Comparison of ENCODE assay signal across 8 mouse cellular contexts in the genomic region with DNA sequence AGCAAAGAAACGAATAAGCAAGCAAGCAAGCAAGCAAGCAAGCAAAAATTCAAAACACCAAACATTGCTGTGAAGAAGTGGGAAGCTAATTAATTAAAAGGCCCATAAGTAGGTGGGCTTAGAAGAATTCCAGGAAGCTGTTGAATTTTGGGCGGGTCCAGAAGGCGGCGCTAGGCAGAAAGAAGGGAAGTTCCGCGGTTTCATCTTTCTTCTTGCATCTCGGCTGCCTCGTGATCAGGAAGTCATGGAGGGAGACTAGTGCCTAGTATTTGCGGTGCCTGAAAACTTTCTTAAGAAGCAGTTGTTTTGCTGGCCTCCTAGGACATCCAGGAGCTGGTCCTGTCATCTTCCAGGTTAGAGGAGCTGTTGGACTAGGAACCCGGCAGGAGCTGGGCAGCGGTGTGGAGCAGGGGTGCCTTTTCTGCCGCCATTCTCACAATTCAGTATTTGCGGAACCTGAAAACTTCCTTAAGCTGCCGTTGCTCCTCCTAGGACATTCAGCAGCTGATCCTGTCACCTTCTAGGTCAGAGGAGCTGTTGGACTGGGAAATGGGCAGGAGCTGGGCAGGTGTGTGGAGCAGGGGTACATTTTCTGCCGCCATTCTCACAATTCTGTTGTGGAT. TPM values are rescaled to one million over a fixed set of nuclear protein-coding genes. Genes with fewer than 3 reads are reported as not detected.
A peak's percentile ranks its signal among the peaks of the same experiment; 100 is the strongest.
DNase-seq lines count a peak whose midpoint lies in the region; ATAC-seq and TF ChIP-seq lines count a peak whose summit lies in the region.
"Not testable (repeated sequence)": the region's sequence is repeated elsewhere in the genome, so short reads cannot be mapped to it uniquely, and the experiment has no call there.

A gene (plus strand): TSS at position 202 of the 623 bp plus-strand sequence.

- H3K36me3 ChIP-seq in forebrain, embryonic 11.5 days (ENCODE audit: control insufficient read depth, insufficient read depth, low read length); heart, embryonic 13.5 days; hindbrain, embryonic 15.5 days; liver, embryonic 14.5 days (replicated peaks; ENCODE audit: control insufficient read depth, insufficient read depth, low read depth); thymus, adult 2 months (ENCODE audit: control insufficient read depth, insufficient read depth, low read length): not testable (repeated sequence)

- not testable (repeated sequence) for DNase-seq in forebrain, embryonic 11.5 days (ENCODE audit: low spot score); left cerebral cortex, adult 2 months (ENCODE audit: extremely low spot score in 1 of 2, low spot score in 2 of 2); liver, embryonic 14.5 days (ENCODE audit: low read depth in 3 of 3, low spot score in 3 of 3); thymus, adult 2 months

- not testable (repeated sequence) for H3K27ac ChIP-seq in bone marrow macrophage, adult 2 months (ENCODE audit: insufficient read depth, low read depth, low read length); forebrain, embryonic 11.5 days (ENCODE audit: low read depth, low read length); heart, embryonic 13.5 days (replicated peaks); hindbrain, embryonic 15.5 days (replicated peaks); left cerebral cortex, adult 2 months; liver, embryonic 14.5 days; thymus, adult 2 months (ENCODE audit: control insufficient read depth, insufficient read depth, low read length)

- not testable (repeated sequence) for H3K9me3 ChIP-seq in forebrain, embryonic 11.5 days (ENCODE audit: control insufficient read depth, low read length); hindbrain, embryonic 15.5 days; liver, embryonic 14.5 days (ENCODE audit: control insufficient read depth, low read length)
- peaks cover 12% of the 10 kb centered on the region for H3K9me3 ChIP-seq in heart, embryonic 13.5 days

- intact Hi-C loops in left cerebral cortex, adult 2 months (cut with DNase I), result not testable (repeated sequence)

- not testable (repeated sequence) for TF ChIP-seq EP300 in liver, embryonic 14.5 days (IDR thresholded peaks at IDR 0.05; ENCODE audit: low read depth)

- WGBS in forebrain, embryonic 11.5 days, result 32% methylated on average over 2 of the region's 15 CpGs
- 31% methylated on average over 2 of the region's 15 CpGs for WGBS in heart, embryonic 13.5 days
- 43% methylated on average over 2 of the region's 15 CpGs for WGBS in hindbrain, embryonic 15.5 days
- 31% methylated on average over 2 of the region's 15 CpGs for WGBS in liver, embryonic 14.5 days (ENCODE audit: insufficient replicate concordance)
- 46% methylated on average over 2 of the region's 15 CpGs for WGBS in thymus, adult 2 months

- peak within 1 kb of the TSS; percentile 52 for H3K4me3 ChIP-seq in bone marrow macrophage, adult 2 months (ENCODE audit: insufficient read depth, low read length)
- H3K4me3 ChIP-seq in forebrain, embryonic 11.5 days (ENCODE audit: low read depth, low read length), result not testable (repeated sequence)
- H3K4me3 ChIP-seq in heart, embryonic 13.5 days, result peak within 1 kb of the TSS; percentile 44
- H3K4me3 ChIP-seq in hindbrain, embryonic 15.5 days, result peak within 1 kb of the TSS; percentile 31
- H3K4me3 ChIP-seq in left cerebral cortex, adult 2 months, result 0 out of 2 replicates have a peak within 1 kb of the TSS, but pooled peaks have one; percentile 21
- peak within 1 kb of the TSS; percentile 37 to 47 for H3K4me3 ChIP-seq in liver, embryonic 14.5 days (ENCODE audit: insufficient read depth in 1 of 2, low read depth in 2 of 2, low read length in 2 of 2)
- H3K4me3 ChIP-seq in thymus, adult 2 months (ENCODE audit: control insufficient read depth, insufficient read depth, low read length), result peak within 1 kb of the TSS; percentile 31; the same call in 1 of the 2 replicates

- H3K4me1 ChIP-seq in bone marrow macrophage, adult 2 months (ENCODE audit: control insufficient read depth, insufficient read depth, low read length); forebrain, embryonic 11.5 days (replicated peaks; ENCODE audit: control insufficient read depth, insufficient read depth, low read length); heart, embryonic 13.5 days; hindbrain, embryonic 15.5 days (replicated peaks); liver, embryonic 14.5 days (replicated peaks; ENCODE audit: control insufficient read depth in 2 of 2, insufficient read depth in 2 of 2, low read length in 1 of 2); thymus, adult 2 months (replicated peaks; ENCODE audit: control insufficient read depth, insufficient read depth, low read length): not testable (repeated sequence)

- not testable (repeated sequence) for TF ChIP-seq POLR2A in bone marrow macrophage, adult 2 months (IDR thresholded peaks at IDR 0.05; ENCODE audit: borderline replicate concordance, low read depth, low read length); thymus, adult 2 months (IDR thresholded peaks at IDR 0.05; ENCODE audit: control insufficient read depth, extremely low read depth, insufficient read depth, low read length, poor library complexity)

- 0 out of 2 replicates have a peak, but pooled peaks have one; percentile 21 for ATAC-seq in forebrain, embryonic 11.5 days (replicated peaks; ENCODE audit: low FRiP score)
- ATAC-seq in heart, embryonic 13.5 days (ENCODE audit: extremely low read depth, insufficient number of reproducible peaks, low FRiP score, low TSS enrichment); hindbrain, embryonic 15.5 days (ENCODE audit: low FRiP score, low read depth): not testable (repeated sequence)
- ATAC-seq in liver, embryonic 14.5 days (ENCODE audit: insufficient read depth), result peak; percentile 58
- ATAC-seq in monocyte, adult 5-6 weeks (replicated peaks; ENCODE audit: insufficient number of reproducible peaks, low FRiP score, low TSS enrichment, poor library complexity, severe bottlenecking), result peak; percentile 70

- not testable (repeated sequence) for H3K9ac ChIP-seq in forebrain, embryonic 11.5 days (ENCODE audit: low read length); heart, embryonic 13.5 days; hindbrain, embryonic 15.5 days; liver, embryonic 14.5 days (replicated peaks)

- not testable (repeated sequence) for TF ChIP-seq CTCF in bone marrow macrophage, adult 2 months (IDR thresholded peaks at IDR 0.05; ENCODE audit: low read depth, low read length); left cerebral cortex, adult 2 months (IDR thresholded peaks at IDR 0.05); liver, embryonic 14.5 days (IDR thresholded peaks at IDR 0.05; ENCODE audit: low read depth); thymus, adult 2 months (IDR thresholded peaks at IDR 0.05; ENCODE audit: borderline replicate concordance, control insufficient read depth, extremely low read depth, insufficient read depth, low read length, poor library complexity)

- H3K4me2 ChIP-seq in forebrain, embryonic 11.5 days (ENCODE audit: low read depth, low read length, severe bottlenecking), result not testable (repeated sequence)
- H3K4me2 ChIP-seq in heart, embryonic 13.5 days, result peak within 1 kb of the TSS; percentile 58
- peak within 1 kb of the TSS; percentile 33; the same call in 1 of the 2 replicates for H3K4me2 ChIP-seq in hindbrain, embryonic 15.5 days
- H3K4me2 ChIP-seq in liver, embryonic 14.5 days (ENCODE audit: low read depth), result peak within 1 kb of the TSS; percentile 38

- not testable (repeated sequence) for H3K27me3 ChIP-seq in forebrain, embryonic 11.5 days (ENCODE audit: control insufficient read depth, insufficient read depth, low read length); heart, embryonic 13.5 days (replicated peaks); hindbrain, embryonic 15.5 days; liver, embryonic 14.5 days (ENCODE audit: control insufficient read depth, insufficient read depth, low read length); thymus, adult 2 months (ENCODE audit: control insufficient read depth, insufficient read depth, low read length)

RNA-seq across cellular contexts. Expression of the gene that starts here (rescaled TPM):
- 34.3 and 38.5 TPM in 2 replicates for polyA plus RNA-seq in bone marrow macrophage, adult 2 months (2012; ENCODE audit: insufficient read depth, insufficient read length, missing spikeins)
- 6.4 and 7.6 TPM in 2 replicates for polyA plus RNA-seq in forebrain, embryonic 11.5 days (2014; fragmentation: Nextera tagmentation; extraction: Ambion mirVana)
- 5.2 and 5.6 TPM in 2 replicates for polyA plus RNA-seq in heart, embryonic 13.5 days (2015; fragmentation: Nextera tagmentation; extraction: Ambion mirVana)
- 4.6 and 5.9 TPM in 2 replicates for polyA plus RNA-seq in hindbrain, embryonic 15.5 days (2015; fragmentation: Nextera tagmentation; extraction: Ambion mirVana)
- total RNA-seq in left cerebral cortex, adult 2 months (2021), result 1 to 10 TPM; 7.8 to 8.2 TPM
- 0.94 and 2.6 TPM in 2 replicates for polyA plus RNA-seq in liver, embryonic 14.5 days (2012; rRNA removed)
- 5.5 and 8.1 TPM in 2 replicates for polyA plus RNA-seq in liver, embryonic 14.5 days (2014; fragmentation: Nextera tagmentation; extraction: Ambion mirVana)
- total RNA-seq in monocyte, adult 5-6 weeks (2017), result 25.2 to 34.9 TPM (median 30.3 TPM) in 3 replicates
- 0.10 and 0.18 TPM in 2 replicates for polyA plus RNA-seq in thymus, adult 2 months (2012; rRNA removed)
